11 mouse cellular contexts compared by ENCODE assay signal in the genomic region with DNA sequence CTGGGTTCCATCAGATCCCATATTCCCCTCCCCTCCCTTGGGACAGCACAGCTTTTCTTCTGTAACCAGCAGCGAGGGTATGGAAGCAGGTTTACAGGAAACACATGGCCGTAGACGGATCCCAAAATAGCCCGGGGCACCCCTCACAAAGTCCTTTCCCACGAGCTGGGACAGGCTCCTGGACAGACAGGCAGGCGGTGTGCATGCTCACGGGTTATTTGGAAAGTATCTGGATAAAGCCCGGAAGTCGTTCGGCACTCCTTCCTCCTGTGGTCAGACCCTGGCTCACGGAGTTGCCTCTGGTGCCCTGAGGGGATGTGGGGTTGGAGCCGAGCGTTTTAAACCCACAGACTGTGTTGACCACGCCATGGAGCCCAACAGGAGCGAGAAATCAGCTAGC. TPM values are rescaled to one million over a fixed set of nuclear protein-coding genes. Genes with fewer than 3 reads are reported as not detected.
DNase-seq lines count a peak whose midpoint lies in the region; ATAC-seq and TF ChIP-seq lines count a peak whose summit lies in the region.
"Had no signal": no experiment of that assay in that cellular context is flagged by ENCODE, and none has a peak within 500 bp of the region (broad histone marks: within the 10 kb centered on the region; RNA-seq: fewer than 3 reads in every experiment).

No protein-coding gene starts in this region.

- TF ChIP-seq EP300 in liver, postnatal 0 days (IDR thresholded peaks at IDR 0.05; ENCODE audit: low read depth): no peak

- peaks cover 14% of the 10 kb centered on the region for H3K36me3 ChIP-seq in limb, embryonic 14.5 days (ENCODE audit: control insufficient read depth, insufficient read depth, low read length)
- peaks cover 21% of the 10 kb centered on the region for H3K36me3 ChIP-seq in liver, postnatal 0 days (replicated peaks; ENCODE audit: insufficient read depth, low read length)

- H3K9me3 ChIP-seq in limb, embryonic 14.5 days (ENCODE audit: control insufficient read depth, low read length): no peaks in the 10 kb centered on the region
- no peaks in the 10 kb centered on the region for H3K9me3 ChIP-seq in liver, postnatal 0 days (ENCODE audit: low read length)

- TF ChIP-seq CTCF in liver, postnatal 0 days (IDR thresholded peaks at IDR 0.05; ENCODE audit: low read depth): no peak

- H3K27ac ChIP-seq in limb, embryonic 14.5 days (replicated peaks; ENCODE audit: low read depth, low read length): 0 out of 2 replicates have a peak overlapping the region, but pooled peaks have one; percentile 7
- H3K27ac ChIP-seq in liver, postnatal 0 days (ENCODE audit: low read depth): no peak overlapping the region

- no peak overlapping the region for H3K9ac ChIP-seq in limb, embryonic 14.5 days (ENCODE audit: low read depth, low read length, severe bottlenecking)
- no peak overlapping the region for H3K9ac ChIP-seq in liver, postnatal 0 days (replicated peaks)

- H3K4me1 ChIP-seq in limb, embryonic 14.5 days (ENCODE audit: control insufficient read depth, insufficient read depth, low read length): peaks cover 34% of the 10 kb centered on the region
- peaks cover 5% of the 10 kb centered on the region; the same call in 1 of the 2 replicates for H3K4me1 ChIP-seq in liver, postnatal 0 days (ENCODE audit: insufficient read depth)

- peak; percentile 21 for DNase-seq in kidney, adult 18-20 months
- no peak for DNase-seq in kidney, adult 8-10 months
- DNase-seq in fibroblast of lung, adult 2 months (ENCODE audit: low read depth): peak; percentile 57
- peak; percentile 50 to 55 for DNase-seq in heart, postnatal 10 days
- DNase-seq in limb, embryonic 14.5 days (ENCODE audit: low spot score): no peak
- no peak for DNase-seq in left cerebral cortex, postnatal 4 days
- DNase-seq in ovary, postnatal 14 days (ENCODE audit: low spot score): no peak
- DNase-seq in liver, postnatal 0 days: no peak
- DNase-seq: gastrocnemius, postnatal 10 days; right cerebral cortex, adult 18-20 months; thymus, postnatal 25 days had no signal

- no peak overlapping the region for H3K4me3 ChIP-seq in limb, embryonic 14.5 days (replicated peaks; ENCODE audit: low read length)
- no peak overlapping the region for H3K4me3 ChIP-seq in liver, postnatal 0 days (ENCODE audit: low read depth, low read length)

- ATAC-seq in limb, embryonic 14.5 days (ENCODE audit: low FRiP score, low read depth): no peak
- no peak for ATAC-seq in liver, postnatal 0 days

- H3K4me2 ChIP-seq in limb, embryonic 14.5 days (replicated peaks; ENCODE audit: low read depth, low read length, severe bottlenecking): no peak overlapping the region
- no peak overlapping the region for H3K4me2 ChIP-seq in liver, postnatal 0 days (ENCODE audit: low read depth, low read length)

- TF ChIP-seq POLR2A in limb, embryonic 14.5 days (IDR thresholded peaks at IDR 0.05; ENCODE audit: borderline replicate concordance, extremely low read depth, insufficient read depth, insufficient read length): no peak

- intact Hi-C loops in heart, postnatal 10 days (cut with DNase I): loop anchor here (5.0 kb wide), 1 partner anchor 37 kb away; no protein-coding TSS in a partner anchor
- intact Hi-C loops in left cerebral cortex, postnatal 4 days (cut with DNase I): no loop called here

- no peaks in the 10 kb centered on the region for H3K27me3 ChIP-seq in limb, embryonic 14.5 days (ENCODE audit: control insufficient read depth, insufficient read depth, low read length)
- H3K27me3 ChIP-seq in liver, postnatal 0 days (ENCODE audit: insufficient read depth, low read length): no peaks in the 10 kb centered on the region

- 13% methylated on average over 15 of the region's 15 CpGs for WGBS in limb, embryonic 14.5 days
- WGBS in liver, postnatal 0 days (ENCODE audit: insufficient replicate concordance): 31% methylated on average over 15 of the region's 15 CpGs

RNA-seq across cellular contexts. Expression of a gene that starts 24.6 kb away (rescaled TPM):
- 1 to 10 TPM; 8.1 TPM for total RNA-seq in heart, postnatal 10 days (2021)
- 9.4 and 13.1 TPM in 2 replicates for polyA plus RNA-seq in limb, embryonic 14.5 days (2012; rRNA removed)
- polyA plus RNA-seq in limb, embryonic 14.5 days (2014; fragmentation: Nextera tagmentation; extraction: Ambion mirVana): 2.2 and 2.4 TPM in 2 replicates
- total RNA-seq in left cerebral cortex, postnatal 4 days (2021): 1 to 10 TPM; 1.6 TPM
- 1.5 and 2.4 TPM in 2 replicates for polyA plus RNA-seq in liver, postnatal 0 days (2015; fragmentation: Nextera tagmentation; extraction: Ambion mirVana)

RNA-seq across cellular contexts. Expression of a gene that starts 42.4 kb away (rescaled TPM):
- total RNA-seq in heart, postnatal 10 days (2021): 1 to 10 TPM in 1 of 2 experiments, under 1 TPM in 1; 0.94 to 2.9 TPM
- polyA plus RNA-seq in limb, embryonic 14.5 days (2012; rRNA removed): 1.2 and 1.8 TPM in 2 replicates
- 1.5 and 1.6 TPM in 2 replicates for polyA plus RNA-seq in limb, embryonic 14.5 days (2014; fragmentation: Nextera tagmentation; extraction: Ambion mirVana)
- 10 to 100 TPM; 32.5 to 35.1 TPM for total RNA-seq in left cerebral cortex, postnatal 4 days (2021)
- polyA plus RNA-seq in liver, postnatal 0 days (2015; fragmentation: Nextera tagmentation; extraction: Ambion mirVana): 0.53 and 0.96 TPM in 2 replicates

Comparison
In these comparisons a context has a peak if more than half of its experiments do, and no peak if none do; other contexts are left out.
1. DNase-seq: peak in kidney, adult 18-20 months (single experiment), fibroblast of lung, adult 2 months (single experiment) and heart, postnatal 10 days (2 of 2); none in kidney, adult 8-10 months (0 of 2), limb, embryonic 14.5 days (single experiment), left cerebral cortex, postnatal 4 days (single experiment), ovary, postnatal 14 days (single experiment) and liver, postnatal 0 days (single experiment).
2. RNA of a gene that starts 42.4 kb away (total RNA-seq): 32.5 to 35.1 TPM in left cerebral cortex, postnatal 4 days; 0.94 to 2.9 TPM in heart, postnatal 10 days; every median in the first group is over 4 times any median in the second.